ENCODE assay signal across 8 mouse cellular contexts in the genomic region with DNA sequence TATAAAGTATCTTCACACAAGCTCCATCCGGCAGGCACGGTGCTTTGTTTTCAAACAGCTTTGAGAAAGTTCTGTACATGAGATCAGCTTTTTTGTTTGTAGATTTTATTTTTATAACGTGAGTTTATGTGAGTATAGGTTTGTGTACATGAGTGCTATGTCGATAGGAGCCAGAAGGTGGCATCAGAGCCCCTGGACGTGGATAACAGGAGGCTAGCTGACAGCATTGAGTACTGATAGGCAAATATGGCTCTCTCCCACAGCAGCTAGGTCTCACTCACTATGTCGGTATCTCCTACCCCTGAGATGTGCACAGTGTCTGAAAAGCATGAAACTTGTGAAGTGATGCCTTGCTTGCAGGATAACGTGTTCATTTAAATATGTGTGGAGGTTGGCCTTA. TPM values are rescaled to one million over a fixed set of nuclear protein-coding genes. Genes with fewer than 3 reads are reported as not detected.
DNase-seq lines count a peak whose midpoint lies in the region; ATAC-seq lines count a peak whose summit lies in the region.

No protein-coding gene starts in this region.

- DNase-seq in neural tube, embryonic 10.5 days (ENCODE audit: extremely low spot score, low spot score), result peak; percentile 42
- peak; percentile 11 for DNase-seq in WW6 (ENCODE audit: low read depth, low spot score)
- peak; percentile 29 for DNase-seq in retina, postnatal 7 days (ENCODE audit: low read depth, low spot score)
- no peak for DNase-seq in ovary, postnatal 10 days (ENCODE audit: low spot score)

- H3K9me3 ChIP-seq in neural tube, embryonic 15.5 days (replicated peaks), result no peaks in the 10 kb centered on the region
- no peaks in the 10 kb centered on the region for H3K9me3 ChIP-seq in liver, embryonic 16.5 days (replicated peaks; ENCODE audit: control insufficient read depth, low read length)

- WGBS in neural tube, embryonic 15.5 days, result 38% methylated on average over 7 of the region's 7 CpGs
- 35% methylated on average over 7 of the region's 7 CpGs for WGBS in liver, embryonic 16.5 days (ENCODE audit: insufficient replicate concordance)

- H3K36me3 ChIP-seq in neural tube, embryonic 15.5 days, result no peaks in the 10 kb centered on the region
- H3K36me3 ChIP-seq in liver, embryonic 16.5 days (ENCODE audit: control insufficient read depth, insufficient read depth), result peaks cover 2% of the 10 kb centered on the region; the same call in 1 of the 2 replicates

- H3K27ac ChIP-seq in neural tube, embryonic 15.5 days (replicated peaks), result no peak overlapping the region
- H3K27ac ChIP-seq in liver, embryonic 16.5 days (ENCODE audit: low read length), result no peak overlapping the region

- H3K4me1 ChIP-seq in neural tube, embryonic 15.5 days, result peaks cover 11% of the 10 kb centered on the region
- H3K4me1 ChIP-seq in liver, embryonic 16.5 days (ENCODE audit: control insufficient read depth, low read depth, low read length), result peaks cover 14% of the 10 kb centered on the region

- no peaks in the 10 kb centered on the region for H3K27me3 ChIP-seq in neural tube, embryonic 15.5 days (replicated peaks)
- no peaks in the 10 kb centered on the region for H3K27me3 ChIP-seq in liver, embryonic 16.5 days (ENCODE audit: control insufficient read depth, insufficient read depth, low read depth, low read length)

- no peak overlapping the region for H3K4me3 ChIP-seq in neural tube, embryonic 15.5 days (replicated peaks)
- no peak overlapping the region for H3K4me3 ChIP-seq in liver, embryonic 16.5 days (ENCODE audit: low read depth, low read length)

- H3K4me2 ChIP-seq in neural tube, embryonic 15.5 days, result no peak overlapping the region
- H3K4me2 ChIP-seq in liver, embryonic 16.5 days (ENCODE audit: low read depth, low read length), result peak overlapping the region; percentile 87; the same call in 1 of the 2 replicates

- H3K9ac ChIP-seq in neural tube, embryonic 15.5 days (replicated peaks), result no peak overlapping the region
- no peak overlapping the region for H3K9ac ChIP-seq in liver, embryonic 16.5 days (ENCODE audit: low read depth, low read length)

- no peak for ATAC-seq in neural tube, embryonic 15.5 days (ENCODE audit: low FRiP score)
- peak; percentile 69 for ATAC-seq in common myeloid progenitor, adult 5-6 weeks (replicated peaks; ENCODE audit: low read depth, poor library complexity, severe bottlenecking)
- ATAC-seq in inflammation-experienced regulatory T-cells, adult 6 months, result peak; percentile 46
- ATAC-seq in liver, embryonic 16.5 days (ENCODE audit: low read depth), result no peak

RNA-seq across cellular contexts. Expression of gene Plk4, which starts 1.3 kb away (rescaled TPM):
- 13.2 and 19.5 TPM in 2 replicates for polyA plus RNA-seq in neural tube, embryonic 15.5 days (2015; fragmentation: Nextera tagmentation; extraction: Ambion mirVana)
- total RNA-seq in common myeloid progenitor, adult 5-6 weeks (2017), result 84.9 and 96.4 TPM in 2 replicates
- polyA plus RNA-seq in inflammation-experienced regulatory T-cells, adult 6 months (2017; shearing (Covaris generic)), result 10 to 100 TPM in 1 of 3 experiments, 1 to 10 TPM in 2; 4.8 to 19.8 (median 6.1) TPM
- 29.8 and 33.3 TPM in 2 replicates for polyA plus RNA-seq in liver, embryonic 16.5 days (2015; fragmentation: Nextera tagmentation; extraction: Ambion mirVana)

RNA-seq across cellular contexts. Expression of gene Mfsd8, which starts 48.2 kb away (rescaled TPM):
- polyA plus RNA-seq in neural tube, embryonic 15.5 days (2015; fragmentation: Nextera tagmentation; extraction: Ambion mirVana), result 10.4 and 10.9 TPM in 2 replicates
- total RNA-seq in common myeloid progenitor, adult 5-6 weeks (2017), result 6.5 and 7.8 TPM in 2 replicates
- polyA plus RNA-seq in inflammation-experienced regulatory T-cells, adult 6 months (2017; shearing (Covaris generic)), result 10 to 100 TPM; 14.5 to 20.9 (median 15.2) TPM
- polyA plus RNA-seq in liver, embryonic 16.5 days (2015; fragmentation: Nextera tagmentation; extraction: Ambion mirVana), result 3.9 and 4.6 TPM in 2 replicates

RNA-seq across cellular contexts. Expression of gene Abhd18, which starts 48.3 kb away (rescaled TPM):
- 17.2 and 19.2 TPM in 2 replicates for polyA plus RNA-seq in neural tube, embryonic 15.5 days (2015; fragmentation: Nextera tagmentation; extraction: Ambion mirVana)
- total RNA-seq in common myeloid progenitor, adult 5-6 weeks (2017), result 5.0 and 12.1 TPM in 2 replicates
- polyA plus RNA-seq in inflammation-experienced regulatory T-cells, adult 6 months (2017; shearing (Covaris generic)), result 10 to 100 TPM; 14.7 to 18.8 (median 18.4) TPM
- 4.7 and 4.8 TPM in 2 replicates for polyA plus RNA-seq in liver, embryonic 16.5 days (2015; fragmentation: Nextera tagmentation; extraction: Ambion mirVana)

RNA-seq across cellular contexts. Expression of gene Hspa4l, which starts 54.2 kb away (rescaled TPM):
- 46.4 and 55.7 TPM in 2 replicates for polyA plus RNA-seq in neural tube, embryonic 15.5 days (2015; fragmentation: Nextera tagmentation; extraction: Ambion mirVana)
- 47.0 and 94.6 TPM in 2 replicates for total RNA-seq in common myeloid progenitor, adult 5-6 weeks (2017)
- 10 to 100 TPM; 21.5 to 44.4 (median 25.4) TPM for polyA plus RNA-seq in inflammation-experienced regulatory T-cells, adult 6 months (2017; shearing (Covaris generic))
- polyA plus RNA-seq in liver, embryonic 16.5 days (2015; fragmentation: Nextera tagmentation; extraction: Ambion mirVana), result 14.5 and 15.5 TPM in 2 replicates

Comparison
In these comparisons a context has a peak if more than half of its experiments do, and no peak if none do; other contexts are left out.
1. ATAC-seq: peak in common myeloid progenitor, adult 5-6 weeks (single experiment) and inflammation-experienced regulatory T-cells, adult 6 months (single experiment); none in neural tube, embryonic 15.5 days (single experiment) and liver, embryonic 16.5 days (single experiment).